Mouse (Mus musculus): ENCODE measurements around the gene Slc24a3.

The Slc24a3 gene

DNA sequence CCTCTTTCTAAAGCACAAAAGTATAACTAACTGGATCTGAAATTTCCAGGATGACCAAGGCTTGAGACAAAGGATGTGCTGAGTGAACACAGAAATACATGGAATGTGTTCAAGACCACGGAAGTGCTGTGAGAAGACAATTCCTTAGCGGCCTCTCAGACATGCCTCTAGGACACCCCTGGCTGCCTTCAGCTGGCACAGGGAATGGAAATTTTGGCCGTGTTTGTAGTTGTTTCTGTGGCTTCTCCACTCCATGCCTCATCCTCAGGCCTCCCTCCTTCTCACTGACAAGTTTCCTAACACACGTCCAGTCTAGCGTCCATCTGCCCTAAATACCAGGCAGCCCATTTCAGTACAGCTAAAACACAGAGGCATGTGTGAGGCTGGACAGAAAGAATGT, 262.4 kb downstream of the Slc24a3 start:
- no peak for DNase-seq (ENCODE audit: low spot score in 2 of 2)

GRCm38 (mm10) chr2:145434068-145434467, 266.5 kb downstream of the Slc24a3 start:
- DNase-seq (ENCODE audit: low spot score in 2 of 2) = no peak

DNA sequence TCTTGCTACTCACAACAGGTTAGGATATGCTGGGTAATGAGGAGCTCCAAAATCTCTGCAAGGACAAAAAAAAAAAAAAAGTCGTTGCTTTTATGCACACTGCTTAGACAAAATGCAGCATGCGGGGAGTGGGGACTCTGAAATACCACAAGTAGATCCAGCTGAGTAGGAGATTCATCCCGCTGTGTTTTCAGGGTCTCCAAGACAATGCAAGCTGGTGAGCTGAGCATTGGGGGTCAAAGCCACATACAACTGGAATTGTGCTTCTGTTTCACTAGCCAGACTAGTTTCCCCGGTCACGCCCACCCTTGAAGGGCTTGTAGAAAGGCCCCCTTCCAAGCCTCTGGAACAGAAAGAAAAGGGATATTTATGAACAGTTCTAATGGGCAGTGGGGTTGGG, 270.8 kb downstream of the Slc24a3 start:
- DNase-seq (ENCODE audit: low spot score in 2 of 2) = no peak

GRCm38 (mm10) chr2:145439755-145440154, 272.2 kb downstream of the Slc24a3 start:
- DNase-seq (ENCODE audit: low spot score in 2 of 2) = peak; percentile 34 to 75

DNA sequence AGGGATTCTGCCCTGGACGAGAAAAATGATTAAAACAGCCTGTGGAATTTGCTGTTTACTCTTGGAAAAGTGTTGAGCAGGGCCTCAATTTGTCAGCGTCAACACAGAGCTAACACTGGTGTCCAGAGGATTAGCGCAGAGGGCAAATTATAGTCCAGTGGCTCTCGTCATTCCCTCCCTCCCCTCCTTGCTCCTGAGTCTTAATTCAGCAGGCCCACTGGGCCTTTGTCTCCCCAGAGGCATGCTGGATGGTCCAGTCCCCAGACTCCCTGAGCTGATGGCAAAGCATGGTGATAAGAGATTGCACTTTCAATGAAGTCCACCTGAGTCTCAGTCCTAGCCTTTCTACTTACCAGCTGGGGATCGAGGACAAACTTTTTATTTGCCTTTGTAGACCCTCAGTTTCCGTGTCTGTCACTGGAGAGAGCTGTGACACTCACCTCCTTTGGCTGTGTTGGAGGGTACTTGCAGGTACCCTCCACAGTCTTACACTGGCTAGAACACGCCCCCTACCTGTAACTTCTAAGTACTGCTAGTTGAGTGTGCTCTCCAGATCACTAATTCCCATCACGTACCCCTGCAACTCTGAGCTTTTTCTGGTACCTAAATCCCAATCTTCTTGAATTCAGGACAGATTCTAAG, 289.7 kb downstream of the Slc24a3 start:
- DNase-seq (ENCODE audit: low spot score in 2 of 2) = no peak

DNA sequence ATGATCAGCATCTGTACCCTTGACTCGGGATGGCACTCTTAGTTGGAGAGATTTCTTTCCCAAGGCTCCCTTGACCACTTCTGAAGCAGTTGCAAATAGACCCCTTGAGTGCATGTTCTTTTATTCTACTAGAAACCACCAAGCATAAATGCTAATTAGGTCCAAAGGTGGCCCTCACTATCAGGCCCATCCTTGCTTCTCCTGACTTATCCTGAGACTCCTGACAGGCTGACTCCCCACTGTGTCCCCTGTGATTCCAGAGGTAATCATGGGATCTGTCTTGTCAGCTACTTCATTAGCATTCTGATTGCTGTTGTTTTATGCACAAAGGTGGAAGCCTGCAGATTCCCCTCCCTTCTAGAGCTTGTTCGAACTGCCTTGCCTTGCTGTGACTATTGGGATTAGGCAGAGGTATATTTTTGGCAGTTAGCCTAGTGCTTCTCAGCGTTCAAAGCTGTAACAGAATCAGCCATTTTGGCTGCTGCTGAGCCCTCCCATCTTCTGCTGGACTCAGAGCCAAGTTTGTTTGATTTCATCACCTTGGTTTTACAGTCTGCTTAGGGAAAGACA, 293.4 kb downstream of the Slc24a3 start:
- no peak for DNase-seq (ENCODE audit: low spot score in 2 of 2)

DNA sequence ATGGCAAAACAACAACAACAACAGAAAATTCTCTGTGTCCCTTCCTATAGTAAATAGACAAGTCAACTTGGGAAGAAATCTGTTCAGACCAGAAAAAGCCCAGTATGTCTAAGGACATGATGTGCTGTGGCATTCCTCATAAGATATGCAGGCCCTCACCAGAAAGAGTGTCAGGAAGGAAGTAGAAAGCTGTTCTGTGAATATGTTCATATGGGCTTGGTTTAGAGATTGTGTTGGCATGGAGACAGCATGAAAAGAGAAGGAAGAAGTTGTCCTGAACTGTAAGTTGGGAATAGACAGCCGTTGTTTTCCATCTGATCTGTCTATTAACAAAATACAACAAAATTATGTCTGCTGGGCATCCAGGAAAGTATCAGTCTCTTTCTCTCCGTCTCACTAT, 294.7 kb downstream of the Slc24a3 start:
- DNase-seq (ENCODE audit: low spot score in 2 of 2) = peak in 1 of 2 experiments; percentile 47

DNA sequence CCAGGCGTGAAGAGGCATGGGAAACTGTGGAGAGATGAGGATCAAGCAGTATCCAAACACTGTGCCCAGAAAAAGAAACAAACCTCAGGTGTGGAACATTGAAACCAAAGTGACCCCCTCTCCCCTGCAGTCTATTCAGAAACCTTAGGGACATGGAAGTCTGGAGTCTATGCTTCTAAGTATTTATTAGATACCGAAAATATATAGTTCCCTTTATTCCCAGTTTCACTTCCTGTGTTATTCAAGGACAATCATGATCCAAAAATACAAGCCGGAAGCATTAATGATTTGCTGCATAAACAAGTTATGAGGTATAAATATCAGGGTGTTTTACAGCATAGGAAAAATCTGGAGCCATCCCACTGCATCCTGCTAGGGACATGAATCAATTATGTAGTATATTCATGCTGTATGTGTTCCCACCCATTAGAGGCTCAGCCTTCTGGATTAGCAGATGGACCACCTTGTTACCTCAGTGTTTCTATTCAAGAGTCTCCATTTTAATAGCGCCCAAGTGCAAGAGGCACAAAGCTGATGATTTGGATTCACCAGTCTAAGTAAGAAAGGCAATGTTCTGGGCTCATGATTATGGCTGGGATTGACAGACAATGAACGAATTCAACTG, 301.3 kb downstream of the Slc24a3 start:
- DNase-seq (ENCODE audit: low spot score in 2 of 2) = no peak

DNA sequence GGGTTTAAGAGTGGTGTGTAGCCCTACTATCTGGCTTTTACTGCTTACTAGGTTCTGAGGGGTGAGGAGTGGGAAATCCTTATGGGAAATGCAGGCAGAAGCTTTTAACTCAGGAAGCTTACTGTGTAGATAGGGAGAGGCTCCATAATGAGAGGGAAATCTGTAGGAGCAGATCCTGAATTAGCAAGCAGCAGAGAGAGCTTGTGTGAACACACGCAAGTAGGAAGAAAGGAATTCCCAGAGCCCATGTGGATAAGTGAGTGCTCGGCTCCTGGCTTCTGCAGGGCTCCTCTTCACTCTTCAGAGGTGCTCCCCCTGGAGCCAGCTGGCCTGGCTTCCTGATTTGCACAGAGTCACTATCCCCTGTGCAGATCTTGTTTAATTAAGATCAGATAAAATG, 309.9 kb downstream of the Slc24a3 start:
- no peak for DNase-seq (ENCODE audit: low spot score in 2 of 2)

DNA sequence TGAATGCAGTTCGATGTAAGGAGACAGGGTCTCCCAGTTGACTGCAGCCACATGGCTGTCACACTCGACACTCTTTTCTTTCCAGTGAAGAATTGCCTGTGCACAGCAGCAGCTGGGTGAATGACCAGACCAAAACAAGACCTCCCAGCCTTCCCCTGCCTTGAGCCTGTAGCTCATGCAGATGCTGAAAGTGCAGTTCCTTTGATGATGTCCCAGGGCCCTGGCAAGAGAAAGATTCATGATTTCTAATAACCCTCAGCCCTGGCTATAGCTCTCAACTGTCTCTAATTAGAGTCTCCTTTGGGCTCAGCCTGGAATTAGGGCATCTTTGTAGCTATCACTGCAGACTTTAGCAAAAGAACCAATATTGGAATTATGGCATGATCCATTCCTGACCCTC, 312.1 kb downstream of the Slc24a3 start:
- DNase-seq (ENCODE audit: low spot score in 2 of 2) = no peak

DNA sequence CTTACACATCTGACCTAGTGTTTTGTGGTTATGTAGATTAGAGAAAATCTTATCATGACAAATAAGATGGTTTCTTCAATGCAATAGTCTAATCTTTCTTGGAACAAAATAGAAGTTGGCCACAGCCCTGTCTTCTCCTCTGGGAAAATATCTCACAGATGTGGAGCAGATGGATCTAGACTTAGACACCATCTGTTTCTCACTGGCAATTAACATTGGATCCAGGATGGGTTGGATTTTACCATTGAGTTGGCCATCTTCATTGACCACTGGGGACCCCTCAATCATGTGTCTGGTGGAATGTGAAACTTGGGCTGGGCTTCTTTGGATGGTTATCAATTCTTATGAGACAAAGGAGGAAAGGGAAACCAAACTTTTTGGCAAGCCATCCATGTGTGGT, 332.7 kb downstream of the Slc24a3 start:
- no peak for DNase-seq (ENCODE audit: low spot score in 2 of 2)

DNA sequence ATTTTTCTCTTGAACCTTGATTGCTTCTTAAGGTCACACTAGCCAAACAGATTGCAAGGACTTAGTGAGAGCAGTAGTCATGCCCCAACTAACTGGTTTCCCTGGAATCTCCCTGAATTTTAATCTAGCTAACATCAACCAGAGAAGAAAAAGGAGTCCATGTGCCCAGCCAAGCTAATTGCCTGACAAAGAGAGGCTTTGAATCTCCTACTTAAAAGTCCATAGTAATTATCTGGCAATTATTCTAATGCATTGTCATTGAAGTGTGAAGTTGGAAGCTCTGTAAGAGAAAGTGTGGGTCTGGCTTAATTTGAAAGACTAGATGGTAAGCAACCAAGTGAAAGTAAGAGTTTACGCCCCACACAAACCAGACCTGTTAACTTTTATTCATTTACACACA, 333.9 kb downstream of the Slc24a3 start:
- no peak for DNase-seq (ENCODE audit: low spot score in 2 of 2)

DNA sequence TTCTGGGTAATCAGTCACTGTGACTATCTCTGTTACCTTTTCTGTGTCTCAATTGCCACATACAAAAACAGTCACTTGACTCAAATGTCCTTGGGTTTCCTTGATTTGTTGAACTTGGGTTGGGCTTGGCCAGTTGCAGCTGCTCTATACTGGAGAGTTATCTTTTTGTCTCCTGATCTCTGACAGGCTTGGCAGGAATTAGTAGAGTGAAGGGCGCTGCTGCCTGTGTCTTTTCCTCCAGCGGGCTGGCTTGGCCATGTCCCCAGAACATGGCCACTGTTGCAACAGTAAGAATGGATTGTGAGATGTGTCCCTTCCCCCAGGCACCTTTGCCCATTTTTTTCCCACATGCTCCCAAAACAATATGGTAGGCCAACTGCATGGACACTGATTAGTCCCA, 340.1 kb downstream of the Slc24a3 start:
- DNase-seq (ENCODE audit: low spot score in 2 of 2) = no peak

DNA sequence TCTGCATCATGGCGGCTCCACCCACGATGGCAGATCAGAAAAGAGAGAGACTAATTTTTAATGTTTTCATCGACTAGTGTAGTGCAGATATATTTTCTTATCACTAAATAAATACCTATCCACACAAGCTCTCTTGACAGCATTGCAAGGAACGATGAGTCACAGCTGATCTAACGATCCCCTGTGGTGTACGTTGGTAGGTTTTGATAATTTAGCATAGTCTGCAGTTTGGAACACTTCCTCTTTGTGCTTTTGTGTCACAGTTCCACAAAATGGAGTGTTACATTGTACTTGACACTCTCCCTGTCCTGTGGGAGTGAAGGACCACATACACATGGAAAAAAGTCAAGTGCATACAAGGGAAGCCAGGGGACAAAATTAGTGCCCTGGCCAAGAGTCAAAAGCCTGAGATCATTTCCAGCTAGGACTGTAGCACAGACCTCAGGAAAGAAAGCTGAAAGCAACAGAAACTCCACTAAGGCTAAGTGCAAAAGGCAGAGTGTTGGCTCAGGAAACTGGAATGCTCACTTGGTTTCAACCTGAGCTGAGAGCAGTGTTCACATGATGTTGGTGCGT, 343.2 kb downstream of the Slc24a3 start:
- no peak for DNase-seq (ENCODE audit: low spot score in 2 of 2)

DNA sequence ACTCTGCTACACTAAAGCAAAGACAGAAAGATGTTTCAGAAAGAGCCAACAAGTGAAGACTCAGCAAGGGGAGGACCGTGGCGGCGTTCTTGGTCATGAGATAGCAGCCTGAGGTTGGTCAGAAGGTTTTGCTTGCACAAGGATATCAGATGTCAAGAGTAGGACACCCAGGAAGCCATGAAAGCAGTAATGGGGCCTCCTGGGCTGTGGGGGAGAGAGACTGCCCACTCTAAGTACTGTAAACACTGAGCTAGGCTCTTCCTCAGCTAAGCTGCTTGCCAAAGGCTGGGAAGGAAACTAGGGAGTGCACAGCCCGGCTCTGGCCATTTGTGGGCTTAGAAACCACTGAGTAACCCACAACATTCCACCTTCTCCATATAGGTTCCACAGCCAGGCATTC, 348.4 kb downstream of the Slc24a3 start:
- no peak for DNase-seq (ENCODE audit: low spot score in 2 of 2)

GRCm38 (mm10) chr2:145517346-145517745, 349.8 kb downstream of the Slc24a3 start:
- peak; percentile 87 to 91 for DNase-seq (ENCODE audit: low spot score in 2 of 2)

DNA sequence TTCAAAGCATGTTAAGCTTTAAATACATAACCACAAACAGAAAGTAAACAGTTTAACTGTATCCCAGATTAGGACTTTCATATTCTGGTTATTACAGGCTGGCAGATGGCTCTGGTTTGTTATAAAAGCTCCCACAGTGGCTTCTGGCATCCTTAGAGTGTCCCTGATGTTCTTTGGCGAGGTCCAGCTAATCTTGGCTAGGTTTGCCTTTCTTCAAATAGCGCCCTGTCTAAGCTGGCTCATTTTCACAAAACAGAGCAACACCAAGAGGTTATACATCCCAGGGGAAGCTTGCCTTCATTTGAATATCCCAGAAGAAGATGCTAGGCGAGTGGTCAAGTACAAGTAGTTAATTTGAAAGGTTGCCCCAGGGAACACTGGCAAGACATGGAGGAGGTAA, 354.5 kb downstream of the Slc24a3 start:
- peak; percentile 27 to 44 for DNase-seq (ENCODE audit: low spot score in 2 of 2)

DNA sequence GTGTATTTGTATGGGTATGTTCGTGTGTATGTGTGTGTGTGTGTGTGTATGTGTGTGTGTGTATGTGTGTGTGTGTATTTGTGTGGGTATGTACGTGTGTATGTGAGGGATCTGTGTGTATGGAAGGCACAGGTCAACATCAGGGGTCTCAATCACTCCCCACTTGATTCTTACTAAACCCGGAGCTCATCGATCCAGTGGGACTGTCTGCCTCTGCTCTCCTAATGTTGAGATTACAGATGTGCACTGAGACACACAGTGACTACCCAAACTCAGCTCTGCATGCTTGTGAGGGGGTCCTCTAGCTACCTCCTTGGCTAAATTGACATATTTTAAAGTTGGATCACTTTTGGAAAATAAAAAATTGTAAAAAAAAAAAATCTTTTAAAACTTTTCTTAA, 355.8 kb downstream of the Slc24a3 start:
- no peak for DNase-seq (ENCODE audit: low spot score in 2 of 2)

DNA sequence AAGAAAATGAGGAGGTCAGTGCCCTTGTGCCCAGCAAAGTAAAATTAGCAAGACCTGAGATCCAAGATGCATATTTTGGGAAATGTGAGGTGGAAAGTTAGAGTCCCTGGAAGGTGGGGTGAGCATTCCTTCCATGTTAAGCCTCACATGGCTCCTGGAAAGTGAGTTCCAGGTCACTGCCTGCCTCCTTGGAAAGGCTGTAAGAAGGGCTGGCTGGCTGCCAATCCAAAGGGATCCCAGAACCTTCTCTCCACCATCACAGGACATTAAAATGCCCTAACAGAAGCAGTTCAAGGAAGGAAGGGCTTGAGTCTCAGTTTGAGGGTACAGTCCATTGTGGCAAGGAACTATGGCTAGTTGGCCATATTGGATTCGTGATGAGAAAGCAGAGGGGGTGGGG, 359.6 kb downstream of the Slc24a3 start:
- DNase-seq (ENCODE audit: low spot score in 2 of 2) = no peak

DNA sequence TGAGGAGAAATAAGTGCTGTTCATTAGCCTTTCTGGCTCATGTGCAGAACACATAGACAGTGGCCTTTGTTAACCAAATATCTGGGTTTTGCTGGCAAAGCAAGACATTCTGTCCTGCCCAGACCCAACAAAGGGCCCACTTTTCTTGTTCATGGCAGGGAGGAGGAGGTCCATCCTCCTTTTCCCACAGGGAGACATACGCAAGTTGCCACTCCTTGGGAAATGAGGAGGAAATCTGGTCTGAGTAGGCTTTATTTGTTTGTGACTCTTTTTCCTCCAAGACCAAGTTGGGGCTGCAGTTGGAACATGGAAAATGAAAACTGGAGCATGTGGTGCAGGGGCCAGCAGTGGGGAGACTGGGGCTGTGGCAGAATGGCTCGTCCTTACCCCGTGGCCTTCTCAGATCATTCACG, 363.4 kb downstream of the Slc24a3 start:
- DNase-seq (ENCODE audit: low spot score in 2 of 2) = peak; percentile 28 to 54

DNA sequence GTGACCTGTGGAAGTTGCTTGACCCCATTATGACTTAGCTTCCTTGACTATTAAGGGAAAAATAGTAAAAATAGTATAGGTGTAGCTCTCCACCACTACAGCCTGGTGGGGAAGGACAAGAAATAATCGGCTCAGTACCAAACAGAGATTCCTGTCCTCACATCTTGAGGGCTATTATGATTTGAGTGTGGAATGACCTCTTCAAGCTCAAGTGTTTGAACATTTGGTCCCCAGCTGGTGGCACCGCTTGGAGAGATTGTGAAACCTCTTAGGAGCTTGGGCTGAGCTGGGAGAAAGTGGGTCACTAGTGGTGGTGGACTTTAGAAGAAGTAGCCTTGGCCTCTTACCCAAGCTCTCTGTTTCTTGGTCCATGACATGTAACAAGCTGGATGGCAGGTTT, 365.5 kb downstream of the Slc24a3 start:
- DNase-seq (ENCODE audit: low spot score in 2 of 2) = no peak

- no peak for DNase-seq (ENCODE audit: low spot score in 2 of 2)
These were observed 367.8 kb downstream of the Slc24a3 start for GRCm38 (mm10) chr2:145535307-145535706.

DNA sequence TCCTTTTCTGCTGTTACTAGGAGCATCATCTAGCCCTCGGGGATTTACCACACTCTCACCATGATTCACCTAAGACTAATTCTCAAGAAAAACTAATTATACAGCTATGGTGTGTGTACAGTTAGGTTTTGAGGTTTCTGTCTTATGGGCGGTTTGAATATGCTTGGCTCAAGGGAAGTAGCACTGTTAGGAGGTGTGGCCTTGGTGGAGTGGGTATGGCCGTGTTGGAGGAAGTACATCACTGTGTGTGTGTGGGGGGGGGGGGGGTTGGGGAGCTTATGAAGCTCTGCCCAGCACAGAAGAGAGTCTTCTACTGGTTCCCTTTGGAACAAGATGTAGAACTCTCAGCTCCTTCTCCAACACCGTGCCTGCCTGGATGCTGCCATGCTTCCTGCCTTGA, 368.2 kb downstream of the Slc24a3 start:
- no peak for DNase-seq (ENCODE audit: low spot score in 2 of 2)

Measured in right cerebral cortex, postnatal 10 days (tissue).